Mouse (Mus musculus): ENCODE results near the gene Catsper1. TPM values are rescaled to one million over a fixed set of nuclear protein-coding genes. Genes with fewer than 3 reads are reported as not detected.

Gene Catsper1
- polyA plus RNA-seq, 1 experiment = 262 TPM

DNA sequence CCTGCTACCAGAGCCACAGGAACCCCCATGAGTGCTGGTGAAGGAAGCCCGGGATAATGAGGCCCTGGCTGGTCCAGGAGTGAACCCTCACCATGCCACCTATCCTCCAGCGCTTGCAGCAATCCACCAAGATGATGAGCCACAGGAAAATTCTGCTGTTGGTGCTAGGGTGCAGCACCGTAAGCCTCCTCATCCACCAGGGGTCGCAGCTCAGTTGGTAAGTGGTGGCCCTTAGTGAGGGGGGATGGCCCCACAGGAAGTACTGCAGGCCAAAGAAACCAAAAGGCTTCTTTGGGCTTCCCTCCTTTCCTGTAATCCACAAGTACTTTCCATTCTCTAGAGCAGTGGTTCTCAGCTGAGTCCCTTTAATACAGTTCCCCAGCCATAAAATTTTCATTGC lies 33.1 kb upstream of the Catsper1 start:
- Histone ChIP-seq H3K4me1 (ENCODE audit: control insufficient read depth, insufficient read depth, low read length) (peaks cover 7% of the 10 kb centered on the region), H3K4me3 (ENCODE audit: control insufficient read depth, low read depth, low read length) (no peak overlapping the region), H3K27me3 (ENCODE audit: control insufficient read depth, insufficient read depth, low read length) (no peaks in the 10 kb centered on the region; the same call in none of the 2 replicates), H3K27ac (ENCODE audit: control insufficient read depth, insufficient read depth, low read depth, low read length) (no peak overlapping the region), H3K36me3 (ENCODE audit: control insufficient read depth, insufficient read depth, low read length) (no peaks in the 10 kb centered on the region)
- no peak for TF ChIP-seq POLR2A (IDR thresholded peaks at IDR 0.05; ENCODE audit: control insufficient read depth, low read depth, low read length)
- peak; percentile 36; the same call in 1 of the 2 replicates for TF ChIP-seq CTCF (IDR thresholded peaks at IDR 0.05; ENCODE audit: control insufficient read depth, insufficient read depth, insufficient replicate concordance, low read depth, low read length)

GRCm38 (mm10) chr19:5306279-5306678 lies 29.3 kb upstream of the Catsper1 start:
- H3K27me3 ChIP-seq (ENCODE audit: control insufficient read depth, insufficient read depth, low read length) = no peaks in the 10 kb centered on the region
- H3K27ac ChIP-seq (ENCODE audit: control insufficient read depth, insufficient read depth, low read depth, low read length) = peak overlapping the region; percentile 98
- H3K4me3 ChIP-seq (ENCODE audit: control insufficient read depth, low read depth, low read length) = peak overlapping the region; percentile 97
- H3K36me3 ChIP-seq (ENCODE audit: control insufficient read depth, insufficient read depth, low read length) = no peaks in the 10 kb centered on the region
- H3K4me1 ChIP-seq (ENCODE audit: control insufficient read depth, insufficient read depth, low read length) = peaks cover 8% of the 10 kb centered on the region
- TF ChIP-seq CTCF (IDR thresholded peaks at IDR 0.05; ENCODE audit: control insufficient read depth, insufficient read depth, insufficient replicate concordance, low read depth, low read length) (no peak), POLR2A (IDR thresholded peaks at IDR 0.05; ENCODE audit: control insufficient read depth, low read depth, low read length) (no peak)

GRCm38 (mm10) chr19:5306968-5307734 lies 28.4 kb upstream of the Catsper1 start:
- no peak; the same call in 1 of the 2 replicates for TF ChIP-seq CTCF (IDR thresholded peaks at IDR 0.05; ENCODE audit: control insufficient read depth, insufficient read depth, insufficient replicate concordance, low read depth, low read length)
- peak; percentile 50 for TF ChIP-seq POLR2A (IDR thresholded peaks at IDR 0.05; ENCODE audit: control insufficient read depth, low read depth, low read length)
- peak overlapping the region; percentile 98 for H3K27ac ChIP-seq (ENCODE audit: control insufficient read depth, insufficient read depth, low read depth, low read length)
- H3K36me3 ChIP-seq (ENCODE audit: control insufficient read depth, insufficient read depth, low read length) = no peaks in the 10 kb centered on the region

GRCm38 (mm10) chr19:5309025-5309424 lies 26.5 kb upstream of the Catsper1 start:
- no peak for TF ChIP-seq CTCF (IDR thresholded peaks at IDR 0.05; ENCODE audit: control insufficient read depth, insufficient read depth, insufficient replicate concordance, low read depth, low read length)
- TF ChIP-seq POLR2A (IDR thresholded peaks at IDR 0.05; ENCODE audit: control insufficient read depth, low read depth, low read length) = no peak
- no peaks in the 10 kb centered on the region for H3K27me3 ChIP-seq (ENCODE audit: control insufficient read depth, insufficient read depth, low read length)
- H3K4me3 ChIP-seq (ENCODE audit: control insufficient read depth, low read depth, low read length) = no peak overlapping the region
- H3K27ac ChIP-seq (ENCODE audit: control insufficient read depth, insufficient read depth, low read depth, low read length) = no peak overlapping the region
- no peaks in the 10 kb centered on the region for H3K36me3 ChIP-seq (ENCODE audit: control insufficient read depth, insufficient read depth, low read length)
- H3K4me1 ChIP-seq (ENCODE audit: control insufficient read depth, insufficient read depth, low read length) = peaks cover 8% of the 10 kb centered on the region

More at GRCm38 (mm10) chr19:5306968-5307734, 28.4 kb upstream of the Catsper1 start:
- Histone ChIP-seq H3K4me1 (ENCODE audit: control insufficient read depth, insufficient read depth, low read length) (peaks cover 8% of the 10 kb centered on the region), H3K27me3 (ENCODE audit: control insufficient read depth, insufficient read depth, low read length) (no peaks in the 10 kb centered on the region), H3K4me3 (ENCODE audit: control insufficient read depth, low read depth, low read length) (peak overlapping the region; percentile 97)

DNA sequence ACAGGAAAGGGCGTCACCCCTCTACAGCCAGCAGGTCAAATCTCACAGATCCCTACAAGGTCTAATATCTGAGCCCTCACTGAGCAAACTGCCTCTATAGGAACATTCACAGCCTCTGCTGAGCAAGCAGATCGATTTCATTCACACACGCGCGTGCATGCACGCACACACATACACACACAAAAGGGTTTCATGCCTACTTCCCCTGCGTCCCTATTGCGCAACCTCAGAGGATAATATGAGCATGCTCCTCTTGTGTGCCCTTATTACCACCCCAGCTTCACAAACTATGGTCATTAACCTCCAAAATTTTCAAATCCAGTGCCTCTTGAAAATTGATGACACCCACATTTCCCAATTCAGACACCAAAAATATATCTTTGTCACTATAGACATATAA lies 22.4 kb upstream of the Catsper1 start:
- TF ChIP-seq CTCF (IDR thresholded peaks at IDR 0.05; ENCODE audit: control insufficient read depth, insufficient read depth, insufficient replicate concordance, low read depth, low read length) (no peak), POLR2A (IDR thresholded peaks at IDR 0.05; ENCODE audit: control insufficient read depth, low read depth, low read length) (no peak)
- Histone ChIP-seq H3K27me3 (ENCODE audit: control insufficient read depth, insufficient read depth, low read length) (no peaks in the 10 kb centered on the region), H3K27ac (ENCODE audit: control insufficient read depth, insufficient read depth, low read depth, low read length) (no peak overlapping the region), H3K4me1 (ENCODE audit: control insufficient read depth, insufficient read depth, low read length) (peaks cover 3% of the 10 kb centered on the region), H3K36me3 (ENCODE audit: control insufficient read depth, insufficient read depth, low read length) (no peaks in the 10 kb centered on the region), H3K4me3 (ENCODE audit: control insufficient read depth, low read depth, low read length) (no peak overlapping the region)

DNA sequence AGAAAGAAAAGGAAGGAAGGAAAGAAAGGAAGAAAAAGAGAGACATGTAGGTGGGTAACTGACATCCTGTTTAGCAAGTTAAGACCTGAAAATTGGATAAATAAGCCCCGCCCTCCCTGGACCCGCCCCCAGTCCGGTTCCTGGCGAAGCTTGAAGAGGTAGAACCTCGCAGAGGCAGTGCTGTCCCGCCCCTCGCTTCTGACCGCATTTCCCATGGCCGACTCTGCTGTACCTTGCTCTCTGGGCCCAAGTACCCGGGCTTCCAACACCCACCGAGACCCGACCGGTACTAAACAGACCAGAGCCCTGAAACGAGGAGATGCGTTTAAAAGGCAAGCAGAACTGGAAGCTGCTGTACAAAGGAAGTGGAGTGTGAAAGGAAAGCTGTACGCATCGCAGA lies 11.7 kb upstream of the Catsper1 start:
- Histone ChIP-seq H3K27me3 (ENCODE audit: control insufficient read depth, insufficient read depth, low read length) (no peaks in the 10 kb centered on the region), H3K4me3 (ENCODE audit: control insufficient read depth, low read depth, low read length) (peak overlapping the region; percentile 43), H3K27ac (ENCODE audit: control insufficient read depth, insufficient read depth, low read depth, low read length) (no peak overlapping the region), H3K4me1 (ENCODE audit: control insufficient read depth, insufficient read depth, low read length) (peaks cover 6% of the 10 kb centered on the region), H3K36me3 (ENCODE audit: control insufficient read depth, insufficient read depth, low read length) (no peaks in the 10 kb centered on the region)
- no peak for TF ChIP-seq POLR2A (IDR thresholded peaks at IDR 0.05; ENCODE audit: control insufficient read depth, low read depth, low read length)
- TF ChIP-seq CTCF (IDR thresholded peaks at IDR 0.05; ENCODE audit: control insufficient read depth, insufficient read depth, insufficient replicate concordance, low read depth, low read length) = no peak

DNA sequence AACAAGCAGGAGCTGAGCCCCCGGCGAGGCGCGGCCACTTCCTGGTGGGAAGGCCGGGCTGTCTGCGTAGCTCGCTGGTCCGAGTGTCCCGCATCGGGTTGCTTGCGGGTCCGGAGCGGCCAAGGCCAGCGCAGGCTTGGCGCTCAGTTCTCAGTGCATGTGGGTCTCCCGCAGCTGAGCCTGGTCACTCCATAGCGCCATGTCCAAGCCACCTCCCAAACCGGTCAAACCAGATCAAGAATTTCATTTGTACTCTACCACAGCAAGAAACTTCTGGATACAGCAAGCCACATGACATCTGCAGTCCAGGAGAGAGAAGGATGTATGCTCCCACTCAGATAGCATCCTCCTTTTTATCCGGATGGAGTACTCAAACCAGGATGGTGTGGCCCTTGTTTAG lies 7.6 kb upstream of the Catsper1 start:
- Histone ChIP-seq H3K36me3 (ENCODE audit: control insufficient read depth, insufficient read depth, low read length) (no peaks in the 10 kb centered on the region), H3K27me3 (ENCODE audit: control insufficient read depth, insufficient read depth, low read length) (no peaks in the 10 kb centered on the region), H3K4me3 (ENCODE audit: control insufficient read depth, low read depth, low read length) (no peak overlapping the region), H3K27ac (ENCODE audit: control insufficient read depth, insufficient read depth, low read depth, low read length) (no peak overlapping the region), H3K4me1 (ENCODE audit: control insufficient read depth, insufficient read depth, low read length) (peaks cover 6% of the 10 kb centered on the region)
- TF ChIP-seq POLR2A (IDR thresholded peaks at IDR 0.05; ENCODE audit: control insufficient read depth, low read depth, low read length) = no peak
- TF ChIP-seq CTCF (IDR thresholded peaks at IDR 0.05; ENCODE audit: control insufficient read depth, insufficient read depth, insufficient replicate concordance, low read depth, low read length) = no peak
